Mouse (Mus musculus) CD4-positive, CD25-positive, alpha-beta regulatory T cell, adult 2 months (primary cell): ENCODE results near the gene Grin3b.

ENCODE experiments used
- DNase-seq: peaks from one replicate; pipeline ENCODE4 v3.0.0-alpha.2; 2012; ENCODE audit warnings: low read depth, low spot score

The Grin3b gene

GRCm38 (mm10) chr10:79966886-79967400 lies 3.6 kb upstream of the Grin3b start:
- DNase-seq, result no peak

GRCm38 (mm10) chr10:79968181-79968580 lies 2.3 kb upstream of the Grin3b start:
- no peak for DNase-seq

- no peak for DNase-seq
These were observed 1.4 kb upstream of the Grin3b start for GRCm38 (mm10) chr10:79969124-79969568.

GRCm38 (mm10) chr10:79971183-79971497 lies 625 bp downstream of the Grin3b start:
- no peak for DNase-seq

- no peak for DNase-seq
These were observed 2.3 kb downstream of the Grin3b start for GRCm38 (mm10) chr10:79972831-79973230.

- DNase-seq, result no peak
These were observed 3.6 kb downstream of the Grin3b start for GRCm38 (mm10) chr10:79974087-79974486.

GRCm38 (mm10) chr10:79974668-79975067 lies 4.2 kb downstream of the Grin3b start:
- DNase-seq, result no peak

GRCm38 (mm10) chr10:79976071-79976721 lies 5.7 kb downstream of the Grin3b start:
- DNase-seq, result no peak

- no peak for DNase-seq
These were observed 6.2 kb downstream of the Grin3b start for GRCm38 (mm10) chr10:79976722-79977107.

- no peak for DNase-seq
These were observed 6.8 kb downstream of the Grin3b start for GRCm38 (mm10) chr10:79977324-79977723.

- no peak for DNase-seq
These were observed 7.5 kb downstream of the Grin3b start for GRCm38 (mm10) chr10:79978061-79978460.

- no peak for DNase-seq
These were observed 9.1 kb downstream of the Grin3b start for GRCm38 (mm10) chr10:79979401-79980155.

GRCm38 (mm10) chr10:79983205-79983604 lies 12.7 kb downstream of the Grin3b start:
- DNase-seq, result peak; percentile 29

GRCm38 (mm10) chr10:79983670-79984069 lies 13.2 kb downstream of the Grin3b start:
- peak; percentile 85 for DNase-seq

- DNase-seq, result peak; percentile 92
These were observed 13.8 kb downstream of the Grin3b start, which contains the start of gene Tmem259 for GRCm38 (mm10) chr10:79984195-79984816. Tmem259 (minus strand) TSS chr10:79984330.

GRCm38 (mm10) chr10:79984871-79985270 lies 14.4 kb downstream of the Grin3b start:
- DNase-seq, result peak; percentile 98

- peak; percentile 86 for DNase-seq
These were observed 15.1 kb downstream of the Grin3b start for GRCm38 (mm10) chr10:79985334-79986231.

GRCm38 (mm10) chr10:79986232-79986878 lies 15.8 kb downstream of the Grin3b start:
- no peak for DNase-seq

GRCm38 (mm10) chr10:79986963-79987362 lies 16.4 kb downstream of the Grin3b start:
- peak; percentile 96 for DNase-seq

GRCm38 (mm10) chr10:79987771-79988505 lies 17.4 kb downstream of the Grin3b start:
- DNase-seq, result peak; percentile 45
